Mouse (Mus musculus) ES-CJ7 (cell line): ENCODE measurements around the gene H2al1a.
"Not testable (repeated sequence)": the region's sequence is repeated elsewhere in the genome, so short reads cannot be mapped to it uniquely, and the experiment has no call there.

Source experiments
- DNase-seq: peaks from one replicate; pipeline ENCODE4 v3.0.0; 2011; ENCODE audit warnings: low read depth, low spot score

H2al1a gene

GRCm38 (mm10) chrX:11298957-11299356, at the start of gene H2al1a:
H2al1a (plus strand) TSS chrX:11299257.
- DNase-seq = not testable (repeated sequence)

DNA sequence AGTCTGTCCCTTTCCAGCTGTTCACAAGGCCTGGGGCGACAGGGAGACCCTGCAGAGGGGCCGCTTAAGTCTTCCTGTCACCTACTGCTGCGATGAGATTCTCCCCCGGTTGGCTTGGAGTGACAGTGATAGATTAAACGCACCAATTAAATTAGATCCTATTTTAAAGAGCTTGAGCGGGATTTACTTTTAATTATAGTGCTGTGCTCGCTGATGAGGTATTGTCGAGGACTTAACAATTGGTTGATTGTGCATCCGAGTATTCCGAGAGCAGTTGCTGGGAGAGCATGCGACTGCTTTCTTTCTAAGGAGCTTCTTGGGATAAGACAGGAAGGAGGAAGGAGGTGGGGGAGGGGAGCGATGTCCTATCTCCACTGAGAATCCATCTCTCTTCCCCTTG, 48.9 kb upstream of the H2al1a start:
- DNase-seq = no peak

DNA sequence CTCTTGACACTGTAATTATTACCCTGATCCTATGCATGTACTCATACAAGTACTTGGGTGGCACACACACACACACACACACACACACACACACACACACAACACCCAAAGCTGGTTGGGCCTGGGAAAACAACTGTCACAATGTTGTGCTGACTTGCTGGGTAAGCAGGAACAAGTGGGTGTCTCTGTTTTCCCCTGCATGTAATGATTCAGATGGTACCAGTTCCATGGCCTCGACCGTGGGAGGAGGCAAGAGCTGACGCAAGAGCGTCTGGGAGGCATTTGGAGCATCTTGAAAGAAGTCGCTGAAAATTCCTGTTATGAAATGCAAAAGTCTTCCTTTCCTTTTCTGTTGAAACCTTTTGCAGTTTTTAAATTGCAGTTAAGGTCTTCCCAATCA, 45.0 kb upstream of the H2al1a start:
- no peak for DNase-seq

GRCm38 (mm10) chrX:11254521-11255207, 44.4 kb upstream of the H2al1a start:
- DNase-seq = no peak

DNA sequence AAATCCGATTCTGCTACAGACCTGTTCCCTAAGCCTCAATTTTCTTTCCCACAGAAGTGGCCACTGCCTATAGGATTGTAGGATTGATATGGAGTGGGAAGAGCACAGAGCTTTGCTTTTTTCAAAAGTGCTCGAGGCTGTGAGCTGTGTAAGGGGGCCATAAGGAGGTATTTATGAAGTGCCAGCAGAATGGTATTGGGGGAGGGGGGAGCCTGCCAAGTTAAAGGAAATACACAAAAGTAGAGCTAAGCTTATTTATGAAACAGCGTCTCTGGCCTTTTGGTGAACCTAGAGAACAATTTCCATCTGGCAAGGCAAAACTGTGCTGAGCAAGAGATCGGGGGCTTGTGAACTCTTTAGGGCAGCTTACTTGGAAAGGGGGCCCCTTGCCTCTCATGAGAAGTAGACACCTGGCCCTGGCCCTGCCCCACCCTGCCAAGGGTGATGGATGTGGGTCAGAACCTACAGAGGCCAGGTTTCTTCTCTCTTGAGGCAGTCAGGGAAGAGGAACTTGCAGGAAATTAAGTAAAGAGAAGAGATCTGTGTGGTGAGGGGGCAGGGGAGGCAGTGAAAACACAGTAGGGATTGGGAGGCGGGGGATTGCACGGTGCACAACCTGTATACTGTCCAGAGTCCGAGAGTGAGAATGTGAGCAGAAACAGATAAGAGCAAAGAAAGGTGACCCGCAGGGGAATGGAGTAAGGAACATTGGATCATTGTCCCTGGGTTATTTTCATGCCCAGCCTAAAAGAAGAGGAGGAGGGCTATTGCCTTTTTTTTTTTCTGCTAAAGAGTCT, 43.3 kb upstream of the H2al1a start:
- DNase-seq = no peak

- no peak for DNase-seq
Observed at GRCm38 (mm10) chrX:11264918-11265317, 34.1 kb upstream of the H2al1a start.

- no peak for DNase-seq
Observed at GRCm38 (mm10) chrX:11267791-11268190, 31.3 kb upstream of the H2al1a start.

- DNase-seq = no peak
Observed at GRCm38 (mm10) chrX:11269074-11269473, 30.0 kb upstream of the H2al1a start.

DNA sequence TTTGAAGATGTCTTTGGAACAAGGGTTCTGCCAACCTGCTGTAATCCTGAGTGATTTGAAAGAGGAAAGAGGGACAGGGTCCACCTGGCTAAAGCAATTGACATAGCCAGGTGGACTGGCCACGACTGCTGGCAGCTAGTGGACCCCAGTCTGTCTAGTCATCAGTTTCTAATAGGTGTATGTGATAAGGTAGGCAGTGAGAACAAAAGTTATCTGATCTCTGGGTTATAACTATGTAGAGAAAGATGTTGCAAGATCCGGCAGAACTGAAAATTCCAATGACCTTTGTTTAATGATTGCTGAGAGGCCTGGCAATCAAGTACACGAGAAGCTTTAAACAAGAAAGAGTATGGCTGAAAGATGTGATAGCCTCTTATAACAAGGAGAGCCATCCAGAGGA, 25.9 kb upstream of the H2al1a start:
- no peak for DNase-seq

DNA sequence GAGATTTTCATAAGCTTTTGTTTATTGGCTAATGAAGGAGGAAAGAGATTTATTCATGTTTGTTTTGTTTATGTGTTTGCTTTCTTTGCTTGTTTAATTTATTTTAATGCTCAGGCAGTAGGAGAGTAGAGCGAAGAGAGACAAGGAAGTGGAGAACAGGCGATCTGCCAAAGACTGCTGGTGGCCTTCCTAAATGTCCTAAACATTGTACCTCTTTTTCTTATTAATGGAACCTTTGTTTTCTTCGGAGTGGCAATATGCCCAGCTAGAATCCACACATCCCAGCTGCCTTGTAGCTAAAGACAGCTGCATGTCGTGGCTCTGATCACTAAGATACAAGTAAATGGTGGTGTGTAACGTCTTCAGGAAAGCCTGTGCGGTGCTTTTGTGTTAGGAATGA, 22.0 kb upstream of the H2al1a start:
- no peak for DNase-seq

DNA sequence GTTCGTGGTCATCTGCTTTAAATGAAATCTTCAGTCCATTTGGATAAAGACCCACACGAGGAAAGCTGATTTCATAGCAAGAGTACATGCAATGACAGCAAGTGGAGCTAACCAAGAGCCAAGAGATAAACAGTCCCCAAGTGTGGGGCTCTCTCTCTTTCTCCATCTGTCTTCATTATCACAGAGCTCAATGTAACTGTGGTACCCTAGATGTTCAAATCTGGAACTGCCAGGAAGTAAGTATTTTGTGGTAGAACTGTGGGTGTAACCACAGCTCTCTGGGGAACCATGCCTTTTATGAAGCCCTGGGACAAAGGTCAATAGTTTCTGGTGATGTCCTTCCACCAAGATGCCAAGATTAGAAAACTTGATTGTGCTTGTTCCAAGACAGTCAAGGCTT, 18.3 kb upstream of the H2al1a start:
- DNase-seq = no peak

DNA sequence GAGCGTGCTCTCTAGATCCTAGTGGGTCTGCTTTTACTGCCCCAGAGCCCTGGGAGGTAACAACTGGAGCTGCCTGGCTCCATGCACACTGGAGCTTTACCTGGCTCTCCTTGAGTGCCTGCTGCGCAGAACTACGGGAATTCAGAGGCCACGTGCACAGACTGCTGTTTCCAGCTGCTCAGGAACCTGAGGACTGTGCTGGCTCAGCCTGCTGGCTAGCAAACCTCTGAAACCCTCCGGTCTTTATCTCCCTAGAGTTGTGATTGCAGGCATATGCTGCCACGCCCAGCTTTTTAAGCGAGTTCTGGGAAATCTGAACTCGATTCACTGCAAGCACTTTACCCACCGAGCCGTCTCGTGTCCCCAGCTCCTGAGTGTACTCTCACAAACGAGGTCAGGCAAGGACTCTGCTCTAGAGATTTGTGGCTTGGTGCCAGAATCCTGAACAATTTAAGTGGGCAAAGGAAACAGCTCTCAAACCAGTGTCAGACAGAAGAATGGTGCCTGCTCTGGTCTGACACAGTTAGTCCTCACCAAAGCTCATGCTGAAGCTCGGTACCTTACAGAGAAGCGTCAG, 10.7 kb upstream of the H2al1a start:
- peak; percentile 2 for DNase-seq

- DNase-seq = peak; percentile 70
Observed at GRCm38 (mm10) chrX:11289244-11289643, 9.8 kb upstream of the H2al1a start.

DNA sequence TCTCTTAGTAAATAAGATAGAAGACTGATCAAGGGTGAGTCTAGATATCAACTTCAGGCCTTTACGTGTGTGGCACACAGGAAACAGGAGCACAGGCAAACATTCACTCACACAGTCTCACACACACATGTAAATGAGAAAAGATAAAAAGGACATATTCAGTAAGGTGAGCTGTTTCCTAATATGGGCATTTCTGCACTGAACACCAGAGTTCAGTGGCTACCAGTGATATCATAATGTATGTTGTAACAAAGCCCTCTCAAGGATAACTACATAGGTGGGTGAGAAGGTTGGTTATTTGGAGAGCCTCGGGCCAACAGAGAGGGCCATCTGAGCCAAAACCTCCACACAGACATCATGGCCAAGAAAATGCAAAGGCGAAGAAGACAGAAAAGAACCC, 3.1 kb downstream of the H2al1a start, which contains the start of gene H2al1b:
Gene H2al1b, plus strand, starts transcription at position 301 of the 400 bp plus-strand sequence.
- not testable (repeated sequence) for DNase-seq

DNA sequence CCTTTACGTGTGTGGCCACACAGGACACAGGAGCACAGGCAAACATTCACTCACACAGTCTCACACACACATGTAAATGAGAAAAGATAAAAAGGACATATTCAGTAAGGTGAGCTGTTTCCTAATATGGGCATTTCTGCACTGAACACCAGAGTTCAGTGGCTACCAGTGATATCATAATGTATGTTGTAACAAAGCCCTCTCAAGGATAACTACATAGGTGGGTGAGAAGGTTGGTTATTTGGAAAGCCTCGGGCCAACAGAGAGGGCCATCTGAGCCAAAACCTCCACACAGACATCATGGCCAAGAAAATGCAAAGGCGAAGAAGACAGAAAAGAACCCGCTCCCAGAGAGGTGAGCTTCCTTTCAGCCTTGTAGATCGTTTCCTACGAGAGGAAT, 6.3 kb downstream of the H2al1a start, which contains the start of gene H2al1c:
Gene H2al1c, plus strand, starts transcription at position 301 of the 400 bp plus-strand sequence.
- not testable (repeated sequence) for DNase-seq

DNA sequence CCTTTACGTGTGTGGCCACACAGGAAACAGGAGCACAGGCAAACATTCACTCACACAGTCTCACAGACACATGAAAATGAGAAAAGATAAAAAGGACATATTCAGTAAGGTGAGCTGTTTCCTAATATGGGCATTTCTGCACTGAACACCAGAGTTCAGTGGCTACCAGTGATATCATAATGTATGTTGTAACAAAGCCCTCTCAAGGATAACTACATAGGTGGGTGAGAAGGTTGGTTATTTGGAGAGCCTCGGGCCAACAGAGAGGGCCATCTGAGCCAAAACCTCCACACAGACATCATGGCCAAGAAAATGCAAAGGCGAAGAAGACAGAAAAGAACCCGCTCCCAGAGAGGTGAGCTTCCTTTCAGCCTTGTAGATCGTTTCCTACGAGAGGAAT, 9.5 kb downstream of the H2al1a start, which contains the start of gene H2al1d:
Gene H2al1d, plus strand, starts transcription at position 301 of the 400 bp plus-strand sequence.
- not testable (repeated sequence) for DNase-seq

- DNase-seq = not testable (repeated sequence)
Observed at GRCm38 (mm10) chrX:11311634-11312033, 12.6 kb downstream of the H2al1a start, which contains the start of gene H2al1e. H2al1e (plus strand) TSS chrX:11311934.

- DNase-seq = not testable (repeated sequence)
Observed at GRCm38 (mm10) chrX:11314858-11315257, 15.8 kb downstream of the H2al1a start, which contains the start of gene H2al1f. H2al1f (plus strand) TSS chrX:11315158.

- DNase-seq = not testable (repeated sequence)
Observed at GRCm38 (mm10) chrX:11317956-11318355, 18.9 kb downstream of the H2al1a start, which contains the start of gene H2al1g. H2al1g (plus strand) TSS chrX:11318256.

DNA sequence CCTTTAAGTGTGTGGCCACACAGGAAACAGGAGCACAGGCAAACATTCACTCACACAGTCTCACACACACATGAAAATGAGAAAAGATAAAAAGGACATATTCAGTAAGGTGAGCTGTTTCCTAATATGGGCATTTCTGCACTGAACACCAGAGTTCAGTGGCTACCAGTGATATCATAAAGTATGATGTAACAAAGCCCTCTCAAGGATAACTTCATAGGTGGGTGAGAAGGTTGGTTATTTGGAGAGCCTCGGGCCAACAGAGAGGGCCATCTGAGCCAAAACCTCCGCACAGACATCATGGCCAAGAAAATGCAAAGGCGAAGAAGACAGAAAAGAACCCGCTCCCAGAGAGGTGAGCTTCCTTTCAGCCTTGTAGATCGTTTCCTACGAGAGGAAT, 22.1 kb downstream of the H2al1a start, which contains the start of gene H2al1h:
Gene H2al1h, plus strand, starts transcription at position 301 of the 400 bp plus-strand sequence.
- not testable (repeated sequence) for DNase-seq

GRCm38 (mm10) chrX:11324359-11324758, 25.3 kb downstream of the H2al1a start, which contains the start of gene H2al1i:
H2al1i (plus strand) TSS chrX:11324659.
- DNase-seq = not testable (repeated sequence)

DNA sequence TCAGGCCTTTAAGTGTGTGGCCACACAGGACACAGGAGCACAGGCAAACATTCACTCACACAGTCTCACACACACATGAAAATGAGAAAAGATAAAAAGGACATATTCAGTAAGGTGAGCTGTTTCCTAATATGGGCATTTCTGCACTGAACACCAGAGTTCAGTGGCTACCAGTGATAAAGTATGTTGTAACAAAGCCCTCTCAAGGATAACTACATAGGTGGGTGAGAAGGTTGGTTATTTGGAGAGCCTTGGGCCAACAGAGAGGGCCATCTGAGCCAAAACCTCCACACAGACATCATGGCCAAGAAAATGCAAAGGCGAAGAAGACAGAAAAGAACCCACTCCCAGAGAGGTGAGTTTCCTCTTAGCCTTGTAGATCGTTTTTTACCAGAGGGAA, 28.5 kb downstream of the H2al1a start, which contains the start of gene H2al1j:
Gene H2al1j, plus strand, starts transcription at position 301 of the 400 bp plus-strand sequence.
- not testable (repeated sequence) for DNase-seq
